Mouse (Mus musculus): ENCODE data around the gene Cngb1.

The Cngb1 gene

GRCm38 (mm10) chr8:95306431-95306830, at the start of gene Cngb1:
Gene Cngb1 (minus strand): TSS chr8:95306585.
- DNase-seq = no peak

DNA sequence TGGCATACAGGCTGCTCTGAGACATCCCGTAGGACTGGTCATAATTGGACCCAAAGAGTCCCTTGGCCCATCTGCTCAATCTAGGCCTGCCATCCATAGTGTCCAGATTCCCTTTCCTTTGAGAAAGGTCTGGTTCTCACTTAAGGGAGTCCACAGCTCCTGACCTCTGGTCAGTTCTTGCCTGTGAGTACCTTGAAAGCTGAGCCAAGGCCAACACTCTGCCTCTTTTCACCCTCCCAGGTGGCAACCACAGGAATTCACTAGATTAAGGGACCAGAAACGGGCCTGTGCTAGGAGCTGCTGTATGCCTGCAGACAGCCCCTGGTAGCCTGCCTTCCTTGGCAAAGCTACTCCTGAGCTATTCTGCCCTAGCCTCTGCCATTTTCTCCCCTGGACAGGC, 48.2 kb upstream of the Cngb1 start:
- DNase-seq = no peak

GRCm38 (mm10) chr8:95352871-95353866, 46.8 kb upstream of the Cngb1 start:
- peak in 1 of 2 experiments; percentile 44 for DNase-seq

- DNase-seq = peak; percentile 38 to 65
Measured at GRCm38 (mm10) chr8:95352151-95352870, 45.9 kb upstream of the Cngb1 start, which contains the start of gene Mmp15. Gene Mmp15 (plus strand): TSS chr8:95352268.

DNA sequence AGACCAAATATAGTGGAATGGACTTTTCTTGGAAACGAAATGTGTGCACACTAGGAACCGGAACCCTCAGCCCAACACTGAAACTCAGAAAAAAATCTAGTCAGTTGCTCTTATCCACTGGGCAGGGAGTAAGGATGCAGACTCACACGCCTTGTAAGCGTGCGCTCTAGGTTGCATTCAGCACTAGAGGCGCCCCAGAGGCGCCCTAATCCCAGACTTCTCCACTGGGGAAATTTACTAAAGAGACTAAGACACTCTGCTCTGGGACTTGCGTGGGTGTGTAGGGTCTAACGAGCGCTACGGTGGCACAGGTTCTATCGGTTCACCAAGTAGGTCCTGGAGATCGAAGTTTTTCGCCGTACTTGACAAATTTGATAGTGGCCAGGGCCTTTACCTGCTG, 45.1 kb upstream of the Cngb1 start:
- DNase-seq = no peak

- peak; percentile 35 to 36 for DNase-seq
Measured at GRCm38 (mm10) chr8:95348811-95349630, 42.6 kb upstream of the Cngb1 start.

- DNase-seq = no peak
Measured at GRCm38 (mm10) chr8:95348356-95348755, 42.0 kb upstream of the Cngb1 start.

DNA sequence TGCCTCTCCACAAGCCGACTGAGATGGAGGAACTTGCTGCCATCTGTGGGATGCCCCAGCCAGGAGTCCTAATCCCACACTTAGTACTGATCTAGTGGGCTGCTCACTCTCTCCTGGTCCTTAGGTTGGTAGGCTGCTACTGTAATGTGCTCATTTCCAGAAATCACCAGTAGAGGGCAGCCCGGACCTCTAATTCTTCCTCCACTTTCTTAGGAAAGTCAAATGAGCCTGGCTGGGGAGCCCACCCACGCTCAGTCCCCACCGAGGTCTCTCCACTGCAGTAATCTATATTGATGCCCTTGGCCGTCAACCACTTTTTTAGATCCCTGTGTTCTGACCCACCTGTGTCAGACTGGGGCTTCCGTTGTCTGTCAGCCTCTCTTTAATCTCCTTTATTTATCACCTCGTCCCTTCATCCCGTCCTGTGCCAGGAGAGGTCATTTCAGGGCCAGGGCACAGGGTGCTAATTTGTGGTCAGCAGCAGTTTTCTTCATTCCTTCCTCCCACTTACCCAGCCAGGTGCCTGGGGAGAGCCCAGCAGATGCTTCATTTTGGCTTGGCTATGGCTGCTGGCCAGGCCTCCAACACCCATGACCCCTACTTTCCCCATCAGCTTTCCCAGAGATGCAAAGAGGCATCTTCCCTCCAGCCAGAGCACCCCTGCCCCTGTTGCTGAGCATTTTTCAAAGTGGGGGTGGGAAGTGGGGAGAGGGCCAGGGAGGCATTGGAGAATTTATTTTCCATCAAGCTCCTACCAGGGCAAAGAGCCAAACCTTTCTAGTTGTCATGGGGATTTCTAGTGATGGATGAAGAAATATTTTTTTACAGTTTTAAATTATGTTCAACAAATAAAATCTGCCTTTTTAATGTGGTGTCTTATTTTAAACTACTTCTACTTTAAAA, 40.5 kb upstream of the Cngb1 start:
- DNase-seq = peak; percentile 37 to 54

DNA sequence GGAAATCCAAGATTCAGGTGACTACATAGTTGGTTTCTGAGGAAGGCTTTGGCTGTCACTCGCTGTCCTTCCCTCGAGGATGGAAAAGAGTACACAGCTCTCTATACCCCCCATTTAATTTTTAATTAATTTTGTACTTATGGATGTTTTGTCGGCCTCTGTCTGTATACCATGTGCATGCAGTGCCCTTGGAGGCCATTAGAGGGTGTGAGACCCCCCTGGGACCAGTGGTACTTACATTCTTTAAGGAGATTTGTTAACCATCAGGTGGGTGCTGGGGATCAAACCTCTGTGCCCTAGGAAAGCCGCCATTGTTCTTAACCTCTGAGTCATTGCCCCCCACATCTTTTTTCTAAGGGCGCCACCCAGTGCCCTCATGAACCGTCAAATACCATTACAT, 38.3 kb upstream of the Cngb1 start:
- DNase-seq = no peak

DNA sequence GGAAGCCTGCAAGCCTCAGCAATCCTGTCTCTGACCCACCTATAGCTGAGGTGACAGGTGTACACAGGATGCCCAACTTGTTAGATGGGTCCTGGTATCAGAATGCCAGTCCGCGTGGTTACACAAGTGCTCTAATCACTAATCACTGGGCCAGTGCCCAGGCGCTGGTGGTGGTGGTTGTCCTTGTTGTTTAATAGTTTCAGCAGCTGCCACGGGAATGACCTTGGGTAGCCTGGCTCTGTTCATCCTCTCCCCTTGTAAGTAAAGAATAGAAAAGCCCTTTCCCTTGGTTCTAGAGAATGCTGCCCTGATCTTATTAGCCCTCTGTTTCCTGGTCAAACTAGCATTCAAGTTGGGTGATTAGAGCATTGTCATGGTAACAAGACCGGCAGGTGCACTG, 35.3 kb upstream of the Cngb1 start:
- no peak for DNase-seq

- no peak for DNase-seq
Measured at GRCm38 (mm10) chr8:95336363-95336762, 30.0 kb upstream of the Cngb1 start.

GRCm38 (mm10) chr8:95335706-95336105, 29.3 kb upstream of the Cngb1 start:
- no peak for DNase-seq

GRCm38 (mm10) chr8:95332437-95333199, 26.2 kb upstream of the Cngb1 start:
- no peak for DNase-seq

GRCm38 (mm10) chr8:95331720-95332436, 25.5 kb upstream of the Cngb1 start, which contains the start of the genes Zfp319 and Usb1:
Gene Zfp319 (minus strand): TSS chr8:95331950.
Gene Usb1 (plus strand): TSS chr8:95332284.
- DNase-seq = peak; percentile 89 to 97

- DNase-seq = no peak
Measured at GRCm38 (mm10) chr8:95331156-95331719, 24.9 kb upstream of the Cngb1 start.

DNA sequence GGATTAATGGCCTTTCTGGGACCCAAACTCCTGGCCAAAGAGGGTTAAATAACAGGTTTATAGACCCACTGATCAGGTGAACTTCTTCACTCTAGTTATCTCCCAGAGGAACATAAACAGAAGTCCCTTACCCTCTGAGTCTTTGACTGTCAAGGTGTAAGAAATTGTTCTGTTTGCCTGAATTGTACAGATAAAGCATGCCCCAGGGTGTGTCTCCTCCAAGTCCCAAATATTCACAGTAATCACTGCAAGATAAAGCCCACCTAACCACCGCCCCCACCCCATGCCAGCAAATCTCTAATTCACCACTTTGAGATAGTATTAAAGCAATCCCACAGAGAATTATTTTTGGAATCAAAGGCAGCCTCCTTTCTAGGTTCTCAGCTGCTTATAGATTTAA, 24.0 kb upstream of the Cngb1 start:
- DNase-seq = no peak

DNA sequence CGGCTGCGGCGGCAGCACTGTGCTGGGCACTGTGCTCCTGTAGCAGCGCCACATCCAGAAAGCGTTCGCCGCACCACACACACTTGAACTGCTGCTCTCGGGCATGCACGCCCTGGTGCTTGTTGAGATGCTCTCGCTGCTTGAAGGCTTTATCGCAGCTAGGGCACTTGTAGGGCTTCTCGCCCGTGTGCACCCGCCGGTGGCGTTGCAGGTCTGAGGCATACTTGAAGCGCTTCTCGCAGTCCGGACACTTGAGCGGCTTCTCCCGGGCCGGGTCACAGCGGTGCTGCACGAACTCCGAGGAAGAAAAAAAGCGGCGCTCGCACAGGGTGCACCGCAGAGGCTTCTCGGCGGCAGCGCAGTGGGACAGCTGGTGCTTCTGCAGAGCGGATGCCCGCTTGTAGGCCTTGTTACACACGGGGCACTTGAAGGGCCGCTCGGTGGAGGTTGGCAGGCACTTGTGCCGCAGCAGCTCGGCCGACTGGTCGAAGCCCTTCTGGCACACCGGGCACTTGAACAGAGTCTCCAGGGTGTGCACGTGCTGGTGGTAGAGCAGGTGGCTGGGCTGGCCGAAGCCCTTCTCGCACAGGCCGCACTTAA, 21.6 kb upstream of the Cngb1 start:
- DNase-seq = no peak

GRCm38 (mm10) chr8:95326822-95327221, 20.4 kb upstream of the Cngb1 start:
- no peak for DNase-seq

- DNase-seq = no peak
Measured at GRCm38 (mm10) chr8:95324646-95325045, 18.3 kb upstream of the Cngb1 start.

Measured in cerebellum, adult 18-20 months (tissue).